Mouse (Mus musculus) liver, postnatal 0 days (tissue): ENCODE data around the gene Tbc1d1.
A peak's percentile ranks its signal among the peaks of the same experiment; 100 is the strongest.

Source experiments
- CTCF ChIP-seq: sonication (generic); IDR thresholded peaks from 2 replicates; pipeline ENCODE4 v1.5.1; 2016; ENCODE audit warnings: antibody characterized with exemption, low read depth
- EP300 ChIP-seq: IDR thresholded peaks from 2 replicates; pipeline ENCODE4 v1.6.1; 2016; ENCODE audit warnings: antibody characterized with exemption, low read depth, mild to moderate bottlenecking

DNA sequence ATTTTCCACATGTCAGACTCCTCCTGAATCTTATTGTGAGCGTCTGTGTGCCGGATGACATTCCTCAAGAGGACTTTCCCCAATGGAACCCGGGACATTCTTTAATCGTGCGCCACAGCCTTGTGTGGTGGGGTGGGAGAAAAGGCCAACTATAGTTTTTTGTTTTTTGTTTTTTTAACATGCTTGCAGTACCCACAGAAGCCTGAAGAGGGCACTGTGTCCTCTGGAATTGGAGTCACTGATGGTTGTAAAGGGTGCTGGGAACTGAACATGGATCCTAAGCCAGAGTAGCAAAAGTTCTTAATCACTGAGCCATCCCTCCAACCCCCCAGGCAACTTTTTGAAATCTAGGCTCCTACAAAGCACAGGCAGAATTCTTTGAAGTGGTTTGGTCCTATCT lies 34.8 kb downstream of the Tbc1d1 start:
- TF ChIP-seq CTCF (peak; percentile 41), EP300 (no peak)
